Mouse (Mus musculus) liver, postnatal 0 days (tissue): ENCODE measurements around the gene Tsen2.

Experiments used
- CTCF ChIP-seq: sonication (generic); IDR thresholded peaks from 2 replicates; pipeline ENCODE4 v1.5.1; 2016; ENCODE audit warnings: antibody characterized with exemption, low read depth
- EP300 ChIP-seq: IDR thresholded peaks from 2 replicates; pipeline ENCODE4 v1.6.1; 2016; ENCODE audit warnings: antibody characterized with exemption, low read depth, mild to moderate bottlenecking

GRCm38 (mm10) chr6:115521923-115522322 is 22.5 kb upstream of the Tsen2 start:
- no peak for TF ChIP-seq CTCF
- no peak for TF ChIP-seq EP300
